Comparison of ENCODE assay signal across 8 mouse cellular contexts in the genomic region with DNA sequence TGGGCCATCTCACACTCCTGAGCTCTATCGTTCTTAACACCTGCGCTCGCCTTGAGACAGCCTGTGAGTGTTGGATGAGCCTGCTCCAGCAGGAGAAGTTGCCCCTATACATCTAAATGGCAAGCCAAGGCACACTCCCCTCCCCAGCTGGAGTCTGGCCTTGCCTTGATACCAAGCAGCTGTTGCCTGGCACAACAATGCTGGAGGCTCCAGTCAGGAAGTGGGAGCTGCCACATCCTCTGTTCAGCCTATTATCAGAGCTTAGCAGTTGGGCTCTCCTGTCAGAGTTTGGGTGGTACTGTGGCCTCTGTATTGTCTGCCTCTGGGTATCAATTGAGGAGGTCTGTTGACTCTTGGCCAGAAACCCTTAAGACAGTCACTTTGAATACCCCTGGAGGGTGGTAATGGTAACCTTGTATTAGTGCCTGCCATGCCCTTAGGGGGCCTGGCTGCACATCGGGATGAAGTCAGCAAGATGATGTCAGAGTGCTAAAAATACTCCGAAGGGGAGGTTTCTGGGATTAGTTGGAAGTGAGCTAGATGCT.
DNase-seq lines count a peak whose midpoint lies in the region; ATAC-seq and TF ChIP-seq lines count a peak whose summit lies in the region.

No protein-coding gene starts in this region.

- no peaks in the 10 kb centered on the region for H3K27me3 ChIP-seq in MEL (ENCODE audit: control insufficient read depth in 1 of 2, insufficient read depth in 2 of 2, low read length in 2 of 2)
- H3K27me3 ChIP-seq in liver, embryonic 16.5 days (ENCODE audit: control insufficient read depth, insufficient read depth, low read depth, low read length), result no peaks in the 10 kb centered on the region
- no peaks in the 10 kb centered on the region for H3K27me3 ChIP-seq in stomach, embryonic 16.5 days (ENCODE audit: control insufficient read depth, insufficient read depth, low read length)

- TF ChIP-seq EP300 in MEL (IDR thresholded peaks at IDR 0.05; ENCODE audit: low read depth in 1 of 2, low read length in 2 of 2), result peak; percentile 70 to 84

- peaks cover 11 to 28% of the 10 kb centered on the region in 2 experiments for H3K4me1 ChIP-seq in MEL (ENCODE audit: control insufficient read depth in 1 of 2, insufficient read depth in 2 of 2, low read length in 2 of 2)
- peaks cover 4% of the 10 kb centered on the region; the same call in 1 of the 2 replicates for H3K4me1 ChIP-seq in liver, embryonic 16.5 days (ENCODE audit: control insufficient read depth, low read depth, low read length)
- H3K4me1 ChIP-seq in stomach, embryonic 16.5 days (ENCODE audit: control insufficient read depth, insufficient read depth, low read length), result peaks cover 18% of the 10 kb centered on the region

- H3K4me2 ChIP-seq in liver, embryonic 16.5 days (ENCODE audit: low read depth, low read length), result no peak overlapping the region
- no peak overlapping the region for H3K4me2 ChIP-seq in stomach, embryonic 16.5 days (ENCODE audit: low read depth, low read length)

- TF ChIP-seq RAD21 in MEL (IDR thresholded peaks at IDR 0.05; ENCODE audit: low read depth, low read length), result no peak

- WGBS in liver, embryonic 16.5 days (ENCODE audit: insufficient replicate concordance), result 9% methylated on average over 5 of the region's 5 CpGs
- 44% methylated on average over 5 of the region's 5 CpGs for WGBS in stomach, embryonic 16.5 days

- ATAC-seq in liver, embryonic 16.5 days (ENCODE audit: low read depth), result peak; percentile 32
- ATAC-seq in stomach, embryonic 16.5 days (ENCODE audit: insufficient read depth, low FRiP score), result 0 out of 2 replicates have a peak, but pooled peaks have one; percentile 42

- intact Hi-C loops in gastrocnemius, postnatal 14 days (cut with DNase I; ENCODE audit: low total_unique reads), result no loop called here

- H3K36me3 ChIP-seq in MEL (ENCODE audit: control insufficient read depth in 1 of 2, insufficient read depth in 2 of 2, low read length in 2 of 2), result peaks cover 0 to 10% of the 10 kb centered on the region in 2 experiments; a peak in 2 of 4 replicates
- H3K36me3 ChIP-seq in liver, embryonic 16.5 days (ENCODE audit: control insufficient read depth, insufficient read depth), result no peaks in the 10 kb centered on the region
- no peaks in the 10 kb centered on the region for H3K36me3 ChIP-seq in stomach, embryonic 16.5 days (ENCODE audit: control insufficient read depth, insufficient read depth, low read length)

- H3K9ac ChIP-seq in MEL (ENCODE audit: control insufficient read depth, low read depth, low read length, poor library complexity, severe bottlenecking), result no peak overlapping the region
- no peak overlapping the region for H3K9ac ChIP-seq in liver, embryonic 16.5 days (ENCODE audit: low read depth, low read length)
- no peak overlapping the region for H3K9ac ChIP-seq in stomach, embryonic 16.5 days (ENCODE audit: low read length)

- DNase-seq in gastrocnemius, adult 18-20 months (ENCODE audit: low spot score), result peak; percentile 32
- DNase-seq in gastrocnemius, postnatal 10 days, result no peak
- peak; percentile 65 for DNase-seq in MEL (ENCODE audit: low read depth, low spot score)
- DNase-seq in heart, adult 8-10 months (ENCODE audit: low spot score), result peak; percentile 50
- no peak for DNase-seq in right cerebral cortex, adult 18-20 months
- DNase-seq in gastrocnemius, postnatal 14 days, result no peak

- H3K4me3 ChIP-seq in MEL (ENCODE audit: control insufficient read depth in 1 of 2, insufficient read depth in 1 of 2, low read depth in 2 of 2, low read length in 2 of 2), result no peak overlapping the region
- H3K4me3 ChIP-seq in liver, embryonic 16.5 days (ENCODE audit: low read depth, low read length), result no peak overlapping the region
- H3K4me3 ChIP-seq in stomach, embryonic 16.5 days (replicated peaks; ENCODE audit: low read length), result no peak overlapping the region

- H3K27ac ChIP-seq in MEL (ENCODE audit: control insufficient read depth, low read depth, low read length), result no peak overlapping the region; the same call in 1 of the 2 replicates
- H3K27ac ChIP-seq in liver, embryonic 16.5 days (ENCODE audit: low read length), result no peak overlapping the region
- no peak overlapping the region for H3K27ac ChIP-seq in stomach, embryonic 16.5 days (ENCODE audit: low read length)

- TF ChIP-seq CTCF in MEL (IDR thresholded peaks at IDR 0.05 in 2 of 3, conservative IDR thresholded peaks at IDR 0.05 in 1 of 3; ENCODE audit: control insufficient read depth in 1 of 3, insufficient read depth in 1 of 3, low read depth in 2 of 3, low read length in 3 of 3, poor library complexity in 1 of 3, severe bottlenecking in 1 of 3), result no peak

- H3K9me3 ChIP-seq in MEL (replicated peaks; ENCODE audit: insufficient read depth, low read length), result no peaks in the 10 kb centered on the region
- no peaks in the 10 kb centered on the region for H3K9me3 ChIP-seq in liver, embryonic 16.5 days (replicated peaks; ENCODE audit: control insufficient read depth, low read length)
- H3K9me3 ChIP-seq in stomach, embryonic 16.5 days (replicated peaks; ENCODE audit: control insufficient read depth, low read length), result no peaks in the 10 kb centered on the region

- no peak for TF ChIP-seq POLR2A in MEL (IDR thresholded peaks at IDR 0.05; ENCODE audit: control insufficient read depth in 1 of 2, insufficient read depth in 1 of 2, low read depth in 1 of 2, low read length in 2 of 2, poor library complexity in 1 of 2)

- H3K79me2 ChIP-seq in MEL (ENCODE audit: control insufficient read depth, insufficient read depth, low read length, poor library complexity), result no peaks in the 10 kb centered on the region

TF ChIP-seq in MEL, 35 proteins besides CTCF, POLR2A, EP300 and RAD21:
- TF ChIP-seq ELF1 (IDR thresholded peaks at IDR 0.05; ENCODE audit: low read depth, low read length), result no peak
- no peak for TF ChIP-seq SMC3 (IDR thresholded peaks at IDR 0.05; ENCODE audit: low read depth, low read length)
- TF ChIP-seq TCF12 (IDR thresholded peaks at IDR 0.05; ENCODE audit: low read depth, low read length), result peak; percentile 87
- no peak for TF ChIP-seq USF1 (IDR thresholded peaks at IDR 0.05; ENCODE audit: low read depth, low read length)
- no peak for TF ChIP-seq MAX (IDR thresholded peaks at IDR 0.05; ENCODE audit: low read length)
- TF ChIP-seq ETS1 (IDR thresholded peaks at IDR 0.05; ENCODE audit: low read depth, low read length), result peak; percentile 87
- no peak for TF ChIP-seq MAFK (IDR thresholded peaks at IDR 0.05; ENCODE audit: borderline replicate concordance, low read depth, low read length)
- peak; percentile 87 for TF ChIP-seq TAL1 (IDR thresholded peaks at IDR 0.05; ENCODE audit: low read length)
- TF ChIP-seq GATA1 (IDR thresholded peaks at IDR 0.05; ENCODE audit: low read depth, low read length), result peak; percentile 68
- TF ChIP-seq JUND (IDR thresholded peaks at IDR 0.05; ENCODE audit: low read depth, low read length), result no peak
TF ChIP-seq in MEL: peak in this region for 4.

Comparison
In these comparisons a context has a peak if more than half of its experiments do, and no peak if none do; other contexts are left out.
1. DNase-seq: peak in gastrocnemius, adult 18-20 months (single experiment), MEL (single experiment) and heart, adult 8-10 months (single experiment); none in gastrocnemius, postnatal 10 days (single experiment), right cerebral cortex, adult 18-20 months (single experiment) and gastrocnemius, postnatal 14 days (single experiment).